Mouse (Mus musculus) ES-E14 (cell line): ENCODE measurements around the gene Pisd. TPM values are rescaled to one million over a fixed set of nuclear protein-coding genes. Genes with fewer than 3 reads are reported as not detected.
"Not testable (repeated sequence)": the region's sequence is repeated elsewhere in the genome, so short reads cannot be mapped to it uniquely, and the experiment has no call there.

Experiments used
- DNase-seq: peaks from one replicate; pipeline ENCODE4 v3.0.0-alpha.2; 2013; ENCODE audit warnings: low read depth, low spot score
- H3K27ac ChIP-seq: 2 replicates; pipeline ENCODE4 v1.5.1; 2012; ENCODE audit warnings: low read depth, mild to moderate bottlenecking, low read length, moderate library complexity, mixed read lengths; ENCODE audit not compliant: poor library complexity, insufficient read depth, severe bottlenecking
- H3K36me3 ChIP-seq: 2 replicates; pipeline ENCODE4 v1.6.1; 2012; ENCODE audit warnings: mild to moderate bottlenecking, low read length, moderate library complexity, mixed read lengths; ENCODE audit not compliant: control insufficient read depth, poor library complexity, insufficient read depth, severe bottlenecking
- H3K4me1 ChIP-seq, 2 experiments: fragments of 150-350 bp in 1 of 2; sonication (generic) in 1 of 2; 2 replicates each; pipeline ENCODE4 v1.6.1; 2012; ENCODE audit warnings: low read length in 2 of 2, mild to moderate bottlenecking in 1 of 2, mixed read lengths in 1 of 2; ENCODE audit not compliant: control insufficient read depth in 2 of 2, insufficient read depth in 2 of 2, poor library complexity in 1 of 2
- H3K4me3 ChIP-seq, 2 experiments: fragments of 150-350 bp in 1 of 2; sonication (generic) in 1 of 2; 2 replicates each; pipeline ENCODE4 v1.5.1; 2012; ENCODE audit warnings: low read length in 2 of 2, low read depth in 1 of 2, mild to moderate bottlenecking in 1 of 2, mixed read lengths in 1 of 2; ENCODE audit not compliant: insufficient read depth in 1 of 2, poor library complexity in 1 of 2, severe bottlenecking in 1 of 2
- H3K9ac ChIP-seq: 2 replicates; pipeline ENCODE4 v1.6.1; 2012; ENCODE audit warnings: low read depth, mild to moderate bottlenecking, low read length, mixed read lengths; ENCODE audit not compliant: poor library complexity, insufficient read depth, severe bottlenecking
- H3K9me3 ChIP-seq: fragments of 150-350 bp; sonication (generic); 2 replicates; pipeline ENCODE4 v1.6.1; 2012; ENCODE audit warnings: low read depth, mild to moderate bottlenecking, low read length; ENCODE audit not compliant: control insufficient read depth, insufficient read depth
- CHD2 ChIP-seq: IDR thresholded peaks from 2 replicates; pipeline ENCODE4 v1.6.1; 2014; ENCODE audit warnings: mild to moderate bottlenecking, low read depth, low read length, inconsistent platforms
- HCFC1 ChIP-seq: IDR thresholded peaks from 2 replicates; pipeline ENCODE4 v1.6.1; 2012; ENCODE audit warnings: low read length, inconsistent platforms, borderline replicate concordance; ENCODE audit not compliant: insufficient read depth
- MAFK ChIP-seq: IDR thresholded peaks from 2 replicates; pipeline ENCODE4 v1.6.1; 2014; ENCODE audit warnings: mild to moderate bottlenecking, low read depth, low read length, inconsistent platforms; ENCODE audit not compliant: insufficient read depth
- ZC3H11A ChIP-seq: IDR thresholded peaks from 2 replicates; pipeline ENCODE4 v1.6.1; 2012; ENCODE audit warnings: low read depth, mild to moderate bottlenecking, inconsistent platforms, low read length, borderline replicate concordance
- ZNF384 ChIP-seq: IDR thresholded peaks from 2 replicates; pipeline ENCODE4 v1.6.1; 2012; ENCODE audit warnings: low read depth, low read length, inconsistent platforms
- in situ Hi-C, 2 experiments: fragments of 600-800 bp; cut with MboI; formaldehyde crosslinking; loops; one replicate each; pipeline ENCODE4 v1.15.1; 2025; ENCODE audit warnings: low sequenced_read_pairs in 2 of 2, inconsistent platforms in 1 of 2; ENCODE audit not compliant: unreplicated experiment in 2 of 2
- total RNA-seq: library from RNA; depleted of rRNA; stranded (reverse); fragments of 300-350 nt; gene quantifications from 2 replicates; pipeline ENCODE4 v1.2.3, GENCODE M21; 2012

The Pisd gene
- total RNA-seq, 1 experiment: 75.4 TPM

DNA sequence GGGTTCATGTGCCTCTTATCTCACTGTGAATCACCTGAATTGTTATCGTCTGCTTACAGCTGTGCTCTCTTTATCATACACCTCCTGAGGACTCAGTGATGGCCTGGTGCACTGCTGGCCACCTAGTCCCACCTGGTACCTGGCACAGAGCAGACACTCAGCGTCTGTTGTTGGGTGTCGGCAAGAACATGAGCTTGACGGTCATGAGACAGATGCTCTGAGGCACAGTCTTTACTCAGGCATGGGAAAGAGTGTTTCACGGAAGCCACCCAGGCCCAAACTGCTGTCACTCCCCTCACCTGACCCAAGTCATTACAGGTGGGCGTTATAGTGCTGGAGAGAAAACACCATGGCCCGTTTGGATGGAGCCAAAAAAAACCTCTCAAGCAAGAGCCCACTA lies 61.5 kb downstream of the Pisd start:
- TF ChIP-seq ZC3H11A (no peak), MAFK (no peak), CHD2 (no peak), ZNF384 (no peak)
- Histone ChIP-seq H3K9me3 (no peaks in the 10 kb centered on the region), H3K27ac (no peak overlapping the region), H3K4me3 (no peak overlapping the region), H3K9ac (no peak overlapping the region), H3K4me1 (peaks cover 0 to 8% of the 10 kb centered on the region in 2 experiments; a peak in 2 of 4 replicates), H3K36me3 (no peaks in the 10 kb centered on the region)
- in situ Hi-C loops: no loop called here
- DNase-seq: no peak

DNA sequence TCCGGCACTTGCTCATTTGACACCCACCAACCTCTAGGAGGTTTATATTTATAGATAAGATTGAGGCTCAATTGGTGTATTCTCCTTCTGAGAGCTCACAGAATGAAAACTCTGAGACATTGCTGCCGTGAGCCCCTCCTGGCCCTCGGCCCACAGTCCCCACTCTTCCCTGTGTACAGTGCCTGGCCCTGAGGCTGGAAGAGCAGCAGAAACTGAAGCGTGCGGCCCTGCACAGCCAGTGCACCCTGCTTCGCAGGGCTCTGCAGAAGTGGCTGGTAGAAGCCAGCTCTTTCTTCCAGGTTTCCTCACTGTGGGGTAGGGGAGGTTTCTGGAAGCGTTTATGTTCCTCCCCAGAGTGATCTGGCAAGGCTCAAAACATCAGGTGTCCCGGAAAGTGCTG lies 62.7 kb downstream of the Pisd start:
- H3K27ac ChIP-seq, in situ Hi-C loops, DNase-seq, H3K9me3 ChIP-seq, H3K9ac ChIP-seq, H3K36me3 ChIP-seq, H3K4me3 ChIP-seq: not testable (repeated sequence)
- peaks cover 0 to 10% of the 10 kb centered on the region in 2 experiments; a peak in 2 of 4 replicates for H3K4me1 ChIP-seq

DNA sequence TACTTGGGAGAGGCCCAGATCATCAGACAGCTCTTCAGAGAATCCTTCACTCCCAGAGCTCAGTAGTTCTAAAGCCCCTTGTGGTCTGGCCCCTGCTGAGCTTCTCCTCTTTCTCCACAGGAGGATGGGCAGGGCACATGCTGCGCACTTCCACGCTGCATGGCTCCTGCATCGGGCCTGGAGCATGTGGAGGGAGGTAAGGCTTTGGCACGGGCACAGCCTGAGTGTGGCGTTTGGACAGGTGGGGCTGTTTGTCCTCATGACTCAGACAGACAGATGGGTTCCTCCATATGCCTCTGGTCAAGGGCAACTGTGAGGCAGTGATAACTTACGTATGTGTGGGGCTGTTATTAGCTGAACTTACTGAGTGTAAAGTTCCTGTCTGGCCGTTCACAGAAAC lies 63.2 kb downstream of the Pisd start:
- Histone ChIP-seq H3K9me3 (no peaks in the 10 kb centered on the region), H3K4me3 (no peak overlapping the region), H3K36me3 (no peaks in the 10 kb centered on the region), H3K9ac (no peak overlapping the region), H3K27ac (no peak overlapping the region), H3K4me1 (peaks cover 0 to 10% of the 10 kb centered on the region in 2 experiments; a peak in 2 of 4 replicates)
- no peak for TF ChIP-seq MAFK
- TF ChIP-seq CHD2: no peak
- no peak for TF ChIP-seq ZNF384
- no peak for TF ChIP-seq ZC3H11A
- TF ChIP-seq HCFC1: no peak
- no peak for DNase-seq
- in situ Hi-C loops: no loop called here

DNA sequence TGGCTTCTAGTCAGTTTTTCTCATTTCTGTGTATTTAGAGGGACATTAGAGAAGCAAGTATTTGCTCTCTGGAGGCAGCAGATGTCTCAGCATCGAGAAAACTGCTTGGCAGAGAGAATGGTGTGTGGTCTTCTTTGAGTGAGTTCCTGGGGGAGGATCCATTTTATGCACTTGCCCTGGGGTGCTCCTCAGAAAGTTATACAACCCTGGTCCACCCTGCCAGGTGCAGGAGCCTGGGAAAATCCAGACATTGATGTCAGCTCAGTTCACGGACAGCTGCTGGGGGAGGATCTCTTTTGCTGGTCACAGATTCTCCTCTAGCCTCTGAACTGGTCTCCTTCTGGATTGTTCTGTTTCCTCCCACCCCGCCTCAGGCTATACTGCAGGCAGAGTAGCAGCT lies 64.1 kb downstream of the Pisd start:
- Histone ChIP-seq H3K9me3 (no peaks in the 10 kb centered on the region), H3K36me3 (no peaks in the 10 kb centered on the region), H3K9ac (no peak overlapping the region), H3K27ac (no peak overlapping the region), H3K4me1 (peaks cover 0 to 10% of the 10 kb centered on the region in 2 experiments; a peak in 2 of 4 replicates), H3K4me3 (no peak overlapping the region)
- in situ Hi-C loops: no loop called here
- no peak for DNase-seq
- TF ChIP-seq ZC3H11A (no peak), CHD2 (no peak), HCFC1 (no peak), MAFK (no peak), ZNF384 (no peak)

DNA sequence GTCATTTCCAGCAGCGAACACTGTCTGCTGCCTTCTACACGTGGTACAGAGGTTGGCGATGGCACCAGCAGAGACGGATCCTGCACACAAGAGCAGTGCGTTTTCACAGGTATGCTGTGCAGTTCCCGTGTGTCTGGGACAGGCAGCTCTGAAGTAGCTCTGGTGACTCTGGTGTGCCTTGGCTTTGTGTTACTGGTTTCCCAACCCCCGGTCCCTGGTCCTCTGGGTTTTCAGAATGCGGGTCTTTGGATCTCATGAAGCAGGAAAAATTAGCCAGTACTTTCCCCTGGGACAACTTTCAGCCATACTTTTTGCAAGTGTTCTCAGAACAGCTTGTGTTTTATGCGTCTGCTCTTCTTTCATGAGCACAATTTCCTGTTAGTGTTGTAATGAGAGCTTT lies 65.0 kb downstream of the Pisd start:
- Histone ChIP-seq H3K4me3 (no peak overlapping the region), H3K27ac (no peak overlapping the region), H3K9me3 (no peaks in the 10 kb centered on the region), H3K4me1 (peaks cover 0 to 9% of the 10 kb centered on the region in 2 experiments; a peak in 2 of 4 replicates), H3K9ac (no peak overlapping the region), H3K36me3 (no peaks in the 10 kb centered on the region)
- no peak for DNase-seq
- in situ Hi-C loops: no loop called here
- no peak for TF ChIP-seq MAFK
- no peak for TF ChIP-seq ZC3H11A
- TF ChIP-seq HCFC1: no peak
- no peak for TF ChIP-seq CHD2
- no peak for TF ChIP-seq ZNF384
